Mouse (Mus musculus): ENCODE measurements around the gene Gse1.

Gse1 gene

GRCm38 (mm10) chr8:120591587-120592292 is 363.5 kb downstream of the Gse1 start:
- DNase-seq = no peak

- DNase-seq = no peak
These were observed 366.3 kb downstream of the Gse1 start for GRCm38 (mm10) chr8:120594571-120594970.

- no peak for DNase-seq
These were observed 367.7 kb downstream of the Gse1 start for GRCm38 (mm10) chr8:120595963-120596362.

GRCm38 (mm10) chr8:120598579-120598978 is 370.3 kb downstream of the Gse1 start:
- peak; percentile 91 for DNase-seq

- peak; percentile 73 for DNase-seq
These were observed 371.2 kb downstream of the Gse1 start for GRCm38 (mm10) chr8:120599504-120599903.

- DNase-seq = no peak
These were observed 374.4 kb downstream of the Gse1 start for GRCm38 (mm10) chr8:120602672-120603071.

GRCm38 (mm10) chr8:120607460-120607859 is 379.2 kb downstream of the Gse1 start:
- DNase-seq = no peak

GRCm38 (mm10) chr8:120607885-120608284 is 379.6 kb downstream of the Gse1 start:
- peak; percentile 73 for DNase-seq

GRCm38 (mm10) chr8:120610824-120611223 is 382.6 kb downstream of the Gse1 start:
- no peak for DNase-seq

GRCm38 (mm10) chr8:120614491-120614890 is 386.2 kb downstream of the Gse1 start:
- DNase-seq = no peak

- no peak for DNase-seq
These were observed 388.7 kb downstream of the Gse1 start for GRCm38 (mm10) chr8:120616663-120617626.

- DNase-seq = peak; percentile 64
These were observed 389.9 kb downstream of the Gse1 start for GRCm38 (mm10) chr8:120618110-120618509.

- DNase-seq = peak; percentile 64
These were observed 391.3 kb downstream of the Gse1 start for GRCm38 (mm10) chr8:120619235-120620180.

- DNase-seq = no peak
These were observed 392.2 kb downstream of the Gse1 start for GRCm38 (mm10) chr8:120620441-120620840.

GRCm38 (mm10) chr8:120622161-120622560 is 393.9 kb downstream of the Gse1 start:
- DNase-seq = no peak

GRCm38 (mm10) chr8:120623608-120624007 is 395.4 kb downstream of the Gse1 start:
- DNase-seq = no peak

GRCm38 (mm10) chr8:120626461-120626860 is 398.2 kb downstream of the Gse1 start:
- DNase-seq = no peak

GRCm38 (mm10) chr8:120627298-120627697 is 399.0 kb downstream of the Gse1 start:
- peak; percentile 57 for DNase-seq

GRCm38 (mm10) chr8:120630031-120630430 is 401.8 kb downstream of the Gse1 start:
- no peak for DNase-seq

- no peak for DNase-seq
These were observed 402.6 kb downstream of the Gse1 start for GRCm38 (mm10) chr8:120630848-120631247.
